In genomic region chr6:25965452-25965851, GRCm38 (mm10) we compare ENCODE assay signal across 34 mouse cellular contexts.
"Had no signal": no experiment of that assay in that cellular context is flagged by ENCODE, and none has a peak within 500 bp of the region (broad histone marks: within the 10 kb centered on the region; RNA-seq: fewer than 3 reads in every experiment).

No protein-coding gene starts in this region.

- ATAC-seq: hindbrain, embryonic 16.5 days; hindbrain, postnatal 0 days; inflammation-experienced regulatory T-cells, adult 6 months; intestine, embryonic 15.5 days; intestine, embryonic 16.5 days; intestine, postnatal 0 days had no signal

- H3K4me1 ChIP-seq: heart, embryonic 12.5 days; heart, embryonic 13.5 days; heart, embryonic 15.5 days; hindbrain, embryonic 10.5 days; hindbrain, embryonic 12.5 days; hindbrain, embryonic 13.5 days; hindbrain, embryonic 15.5 days; intestine, embryonic 15.5 days; kidney, embryonic 15.5 days had no signal

- H3K9me3 ChIP-seq: heart, embryonic 12.5 days; heart, embryonic 13.5 days; heart, embryonic 15.5 days; hindbrain, embryonic 10.5 days; hindbrain, embryonic 12.5 days; hindbrain, embryonic 13.5 days; hindbrain, embryonic 15.5 days; intestine, embryonic 15.5 days; kidney, embryonic 15.5 days had no signal

- H3K27ac ChIP-seq: heart, embryonic 13.5 days; heart, embryonic 15.5 days; hindbrain, embryonic 10.5 days; hindbrain, embryonic 12.5 days; hindbrain, embryonic 13.5 days; hindbrain, embryonic 15.5 days; hindbrain, postnatal 0 days; intestine, embryonic 15.5 days; kidney, embryonic 15.5 days; kidney, postnatal 0 days; layer of hippocampus, adult 2 months; left cerebral cortex, adult 2 months had no signal

- H3K36me3 ChIP-seq: heart, embryonic 12.5 days; heart, embryonic 13.5 days; heart, embryonic 15.5 days; hindbrain, embryonic 10.5 days; hindbrain, embryonic 12.5 days; hindbrain, embryonic 13.5 days; hindbrain, embryonic 15.5 days; intestine, embryonic 15.5 days; kidney, embryonic 15.5 days had no signal

- H3K27me3 ChIP-seq: heart, embryonic 12.5 days; heart, embryonic 13.5 days; heart, embryonic 15.5 days; hindbrain, embryonic 12.5 days; hindbrain, embryonic 13.5 days; hindbrain, embryonic 15.5 days; intestine, embryonic 15.5 days; kidney, embryonic 15.5 days had no signal

- H3K4me3 ChIP-seq: heart, embryonic 12.5 days; heart, embryonic 13.5 days; heart, embryonic 15.5 days; hindbrain, embryonic 10.5 days; hindbrain, embryonic 12.5 days; hindbrain, embryonic 13.5 days; hindbrain, embryonic 15.5 days; intestine, embryonic 15.5 days; kidney, embryonic 15.5 days; layer of hippocampus, adult 2 months; left cerebral cortex, adult 2 months had no signal

- H3K9ac ChIP-seq: heart, embryonic 12.5 days; heart, embryonic 13.5 days; heart, embryonic 15.5 days; hindbrain, embryonic 12.5 days; hindbrain, embryonic 13.5 days; hindbrain, embryonic 15.5 days; intestine, embryonic 15.5 days; kidney, embryonic 15.5 days had no signal

- DNase-seq: heart, postnatal 10 days; heart, postnatal 14 days; heart, postnatal 36 days; heart, postnatal 4 days; kidney, adult 11 months; kidney, adult 18-20 months; kidney, adult 2 months; kidney, adult 8-10 months; kidney, adult 9 months; kidney, postnatal 10 days; kidney, postnatal 14 days; kidney, postnatal 25 days; kidney, postnatal 36 days; kidney, postnatal 4 days; layer of hippocampus, adult 9-11 months; layer of hippocampus, postnatal 36 days had no signal

- H3K4me2 ChIP-seq: heart, embryonic 11.5 days; heart, embryonic 12.5 days; heart, embryonic 13.5 days; heart, embryonic 15.5 days; hindbrain, embryonic 12.5 days; hindbrain, embryonic 13.5 days; hindbrain, embryonic 15.5 days; intestine, embryonic 15.5 days; kidney, embryonic 15.5 days had no signal
